Mouse (Mus musculus): ENCODE measurements around the gene Shisal2a.
"Not testable (repeated sequence)": the region's sequence is repeated elsewhere in the genome, so short reads cannot be mapped to it uniquely, and the experiment has no call there.

The Shisal2a gene

DNA sequence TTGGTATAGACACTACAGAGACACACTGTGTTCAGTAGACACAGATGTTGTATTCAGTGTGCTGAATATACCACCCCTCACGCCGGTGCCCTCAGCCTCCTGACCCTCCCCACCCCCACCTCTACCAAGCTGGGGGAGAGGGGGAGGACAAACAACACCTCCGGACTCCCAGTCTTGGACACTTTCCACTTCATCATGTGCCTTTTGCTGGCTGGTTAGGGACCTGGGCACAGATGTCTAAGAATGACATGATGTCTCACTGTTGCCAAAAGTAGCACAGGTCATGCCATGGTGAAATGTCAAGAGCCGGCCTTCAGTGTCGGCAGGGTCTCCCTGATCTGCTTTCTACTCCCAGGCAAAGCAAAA lies 19.1 kb downstream of the Shisal2a start:
- H3K9me3 ChIP-seq (ENCODE audit: low read length) = no peaks in the 10 kb centered on the region
- TF ChIP-seq NANOG (IDR thresholded peaks at IDR 0.05; ENCODE audit: borderline replicate concordance, low read length) (no peak), POU5F1 (IDR thresholded peaks at IDR 0.05; ENCODE audit: borderline replicate concordance, low read length) (no peak), CTCF (conservative IDR thresholded peaks at IDR 0.05; ENCODE audit: low read length) (no peak)

DNA sequence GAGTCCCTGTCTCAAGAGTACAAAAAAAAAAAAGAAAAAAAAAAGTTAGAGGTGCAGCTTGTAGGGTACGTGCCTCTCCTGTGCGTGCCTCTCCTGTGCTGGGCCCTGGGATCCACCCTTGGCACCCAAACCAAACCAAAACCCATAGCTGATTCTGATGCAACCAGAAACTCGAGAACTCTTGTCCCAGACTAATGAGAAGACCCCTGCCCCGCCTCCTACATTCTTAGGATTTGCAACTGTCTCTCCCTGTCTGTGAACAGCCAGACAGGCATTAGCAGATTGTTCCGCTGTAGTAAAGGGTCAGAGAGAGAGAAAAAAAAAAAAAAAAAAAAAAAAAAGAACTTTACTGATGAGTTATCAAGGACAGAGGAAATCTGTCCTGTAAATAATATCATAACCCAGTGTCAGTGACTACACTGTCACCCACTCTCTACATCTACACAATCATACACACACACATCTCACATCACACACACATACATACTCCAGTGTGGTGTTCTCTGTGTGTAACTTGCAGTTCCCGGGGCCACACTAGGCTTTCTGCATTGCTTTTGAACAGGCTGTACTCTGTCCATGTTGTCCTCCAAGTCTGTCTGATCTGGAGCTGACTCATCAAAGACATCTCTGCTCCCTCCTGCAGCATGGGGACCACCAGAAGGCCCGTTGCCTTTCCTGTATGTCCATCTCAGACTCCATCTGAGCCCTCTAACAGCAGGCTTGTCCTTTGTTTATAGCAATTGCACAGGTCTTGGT lies 19.6 kb downstream of the Shisal2a start:
- Histone ChIP-seq H3K27me3 (ENCODE audit: insufficient read depth, low read length) (no peaks in the 10 kb centered on the region), H3K9me3 (ENCODE audit: low read length) (no peaks in the 10 kb centered on the region), H3K4me1 (replicated peaks; ENCODE audit: low read depth, low read length) (peaks cover 81% of the 10 kb centered on the region), H3K36me3 (ENCODE audit: insufficient read depth, low read length) (no peaks in the 10 kb centered on the region), H3K4me3 (replicated peaks; ENCODE audit: low read length) (peak overlapping the region; percentile 60)
- TF ChIP-seq POU5F1 (IDR thresholded peaks at IDR 0.05; ENCODE audit: borderline replicate concordance, low read length) (no peak), CTCF (conservative IDR thresholded peaks at IDR 0.05; ENCODE audit: low read length) (no peak), NANOG (IDR thresholded peaks at IDR 0.05; ENCODE audit: borderline replicate concordance, low read length) (no peak)

More for the DNA sequence above, 19.1 kb downstream of the Shisal2a start:
- Histone ChIP-seq H3K36me3 (ENCODE audit: insufficient read depth, low read length) (no peaks in the 10 kb centered on the region), H3K27me3 (ENCODE audit: insufficient read depth, low read length) (no peaks in the 10 kb centered on the region), H3K4me3 (replicated peaks; ENCODE audit: low read length) (peak overlapping the region; percentile 35; the same call in 1 of the 2 replicates), H3K4me1 (replicated peaks; ENCODE audit: low read depth, low read length) (peaks cover 79% of the 10 kb centered on the region)

DNA sequence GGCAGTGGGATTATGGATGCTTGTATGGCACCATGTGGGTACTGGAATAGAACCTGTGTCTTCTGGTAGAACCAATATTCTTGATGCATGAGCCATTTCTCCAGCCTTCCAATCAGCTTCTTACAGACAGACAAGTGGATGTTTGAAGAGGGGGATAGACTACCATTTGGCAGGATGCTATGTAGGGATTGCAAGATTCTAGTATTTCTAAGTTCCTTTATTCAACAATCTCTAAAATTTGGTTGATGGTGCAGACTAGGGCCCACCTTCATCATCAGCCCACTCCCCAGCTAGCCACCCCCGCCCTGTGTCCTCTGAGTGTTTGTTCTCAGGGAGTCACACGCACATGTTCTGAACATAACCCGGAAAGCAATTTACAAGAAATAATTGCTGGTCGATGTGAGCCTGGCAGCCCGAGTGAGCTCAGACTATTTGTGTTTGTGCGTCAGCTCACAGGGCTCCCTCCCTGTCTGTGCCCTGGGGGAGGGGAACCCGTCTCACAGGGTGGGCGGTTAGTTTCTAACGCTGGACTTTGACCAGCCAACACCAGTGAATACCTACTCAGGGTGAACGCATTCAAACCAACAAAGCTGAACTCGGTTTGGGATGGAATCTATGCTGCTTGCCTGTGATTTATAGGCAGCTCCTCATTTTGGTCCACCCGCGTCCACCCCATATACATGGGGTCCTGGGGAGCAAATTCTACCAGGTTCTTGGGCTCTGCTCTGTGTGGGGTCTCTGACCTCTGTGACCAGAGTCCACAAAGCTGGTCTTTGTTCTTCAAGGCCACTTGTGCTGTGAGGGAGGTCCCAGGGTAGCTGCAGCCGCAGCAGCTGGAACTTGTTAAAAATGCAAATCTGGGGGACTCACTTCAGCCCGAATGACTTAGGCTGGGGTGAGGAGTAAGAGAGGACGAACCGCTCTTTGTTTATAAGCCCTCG lies 20.6 kb downstream of the Shisal2a start:
- TF ChIP-seq NANOG (IDR thresholded peaks at IDR 0.05; ENCODE audit: borderline replicate concordance, low read length) = no peak
- TF ChIP-seq POU5F1 (IDR thresholded peaks at IDR 0.05; ENCODE audit: borderline replicate concordance, low read length) = no peak
- TF ChIP-seq CTCF (conservative IDR thresholded peaks at IDR 0.05; ENCODE audit: low read length) = no peak
- no peaks in the 10 kb centered on the region for H3K9me3 ChIP-seq (ENCODE audit: low read length)

DNA sequence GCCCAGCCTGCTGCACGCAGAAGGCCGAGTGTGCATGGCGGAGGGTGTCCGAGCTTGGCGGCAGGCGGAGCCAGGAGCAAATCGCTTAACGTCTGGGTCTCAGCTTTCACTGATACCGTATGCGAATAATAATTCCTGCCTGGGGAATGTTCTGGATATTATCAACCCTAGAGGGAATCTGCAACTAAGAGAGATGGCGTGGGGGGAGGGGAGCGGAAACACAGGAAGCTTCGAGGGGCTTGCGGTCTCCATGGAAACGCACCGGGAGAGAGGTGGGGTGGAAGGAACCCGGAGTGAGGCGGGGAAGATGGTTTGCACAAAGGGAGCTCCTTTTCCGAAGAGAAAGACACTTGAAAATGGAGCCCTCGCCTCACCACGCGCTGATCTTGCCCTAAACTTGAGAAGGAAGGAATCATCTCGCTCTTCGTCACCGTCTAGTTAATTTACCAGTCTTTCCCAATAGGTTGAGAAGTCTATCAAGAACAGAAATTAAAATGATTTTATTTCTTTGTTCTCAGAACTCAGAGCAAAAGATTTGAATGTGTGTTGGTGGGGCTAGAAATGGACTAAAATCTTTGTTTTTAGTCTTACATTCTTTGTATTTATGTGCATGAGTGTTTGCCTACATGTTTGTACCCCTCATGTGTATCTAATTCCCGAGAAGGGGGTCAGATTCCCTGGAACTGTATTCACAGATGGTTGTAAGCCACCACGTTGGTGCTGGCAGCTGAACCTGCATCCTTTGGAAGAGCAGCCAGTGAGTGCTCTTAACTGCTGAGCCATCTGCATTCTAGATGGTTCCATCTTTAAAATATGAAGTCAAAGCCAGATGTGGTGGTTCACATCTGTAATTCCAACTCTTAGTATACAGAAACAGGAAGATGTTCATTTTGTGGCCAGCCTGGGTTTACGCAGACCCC lies 22.8 kb downstream of the Shisal2a start:
- peak overlapping the region; percentile 45 for H3K4me3 ChIP-seq (replicated peaks; ENCODE audit: low read length)
- H3K4me1 ChIP-seq (replicated peaks; ENCODE audit: low read depth, low read length) = peaks cover 79% of the 10 kb centered on the region
- peaks cover 10% of the 10 kb centered on the region for H3K27me3 ChIP-seq (ENCODE audit: insufficient read depth, low read length)
- no peaks in the 10 kb centered on the region for H3K36me3 ChIP-seq (ENCODE audit: insufficient read depth, low read length)
- TF ChIP-seq NANOG (IDR thresholded peaks at IDR 0.05; ENCODE audit: borderline replicate concordance, low read length) = no peak
- TF ChIP-seq POU5F1 (IDR thresholded peaks at IDR 0.05; ENCODE audit: borderline replicate concordance, low read length) = no peak
- TF ChIP-seq CTCF (conservative IDR thresholded peaks at IDR 0.05; ENCODE audit: low read length) = no peak
- no peaks in the 10 kb centered on the region for H3K9me3 ChIP-seq (ENCODE audit: low read length)

More for the DNA sequence above, 20.6 kb downstream of the Shisal2a start:
- H3K27me3 ChIP-seq (ENCODE audit: insufficient read depth, low read length) = no peaks in the 10 kb centered on the region; the same call in 1 of the 2 replicates
- no peaks in the 10 kb centered on the region for H3K36me3 ChIP-seq (ENCODE audit: insufficient read depth, low read length)
- H3K4me1 ChIP-seq (replicated peaks; ENCODE audit: low read depth, low read length) = peaks cover 79% of the 10 kb centered on the region
- peak overlapping the region; percentile 60 for H3K4me3 ChIP-seq (replicated peaks; ENCODE audit: low read length)

DNA sequence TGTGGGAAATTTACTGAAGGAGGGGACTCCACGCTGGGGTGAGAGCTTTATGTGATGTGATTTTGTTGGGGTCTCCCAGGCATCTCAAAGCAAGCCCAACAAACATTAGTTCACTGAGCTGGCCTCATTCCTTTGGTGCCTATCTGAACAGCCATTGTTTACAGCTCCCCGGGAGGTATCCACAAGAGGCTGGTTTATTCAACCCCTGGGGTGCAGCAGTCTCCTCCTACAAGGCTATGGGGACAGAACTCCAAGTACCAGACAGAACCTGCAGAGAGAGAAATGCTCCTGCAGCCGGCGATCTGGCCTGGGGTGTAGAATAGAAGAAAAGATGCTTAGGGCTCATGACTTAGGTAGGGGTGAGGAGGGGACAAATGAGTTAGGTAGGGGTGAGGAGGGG lies 24.7 kb downstream of the Shisal2a start:
- Histone ChIP-seq H3K27me3 (ENCODE audit: insufficient read depth, low read length) (peaks cover 10% of the 10 kb centered on the region), H3K36me3 (ENCODE audit: insufficient read depth, low read length) (no peaks in the 10 kb centered on the region), H3K4me3 (replicated peaks; ENCODE audit: low read length) (no peak overlapping the region), H3K9me3 (ENCODE audit: low read length) (no peaks in the 10 kb centered on the region), H3K4me1 (replicated peaks; ENCODE audit: low read depth, low read length) (peaks cover 71% of the 10 kb centered on the region)
- TF ChIP-seq NANOG (IDR thresholded peaks at IDR 0.05; ENCODE audit: borderline replicate concordance, low read length) (no peak), CTCF (conservative IDR thresholded peaks at IDR 0.05; ENCODE audit: low read length) (no peak)

DNA sequence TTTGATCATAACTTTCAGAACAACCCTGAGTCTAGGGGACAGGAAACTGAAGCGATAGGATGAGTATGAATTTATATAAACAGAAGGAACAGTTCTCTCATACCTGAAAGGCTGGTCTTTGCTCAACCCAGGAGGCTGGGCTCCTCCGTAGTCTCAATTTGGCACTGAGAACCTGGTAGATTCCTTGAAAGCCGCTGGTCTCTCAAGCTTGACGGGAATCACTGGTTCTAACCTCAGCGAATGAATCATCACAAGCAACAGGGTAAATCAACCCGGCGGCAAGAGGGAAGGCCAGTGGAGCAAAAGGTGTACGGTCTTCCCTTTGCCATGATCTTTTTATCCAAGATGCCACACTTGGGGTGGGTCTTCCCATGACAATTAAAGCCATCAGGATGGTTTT lies 25.7 kb downstream of the Shisal2a start:
- Histone ChIP-seq H3K4me1 (replicated peaks; ENCODE audit: low read depth, low read length) (peaks cover 60% of the 10 kb centered on the region), H3K36me3 (ENCODE audit: insufficient read depth, low read length) (no peaks in the 10 kb centered on the region), H3K27me3 (ENCODE audit: insufficient read depth, low read length) (peaks cover 10% of the 10 kb centered on the region), H3K9me3 (ENCODE audit: low read length) (no peaks in the 10 kb centered on the region), H3K4me3 (replicated peaks; ENCODE audit: low read length) (no peak overlapping the region)
- TF ChIP-seq CTCF (conservative IDR thresholded peaks at IDR 0.05; ENCODE audit: low read length) = no peak

DNA sequence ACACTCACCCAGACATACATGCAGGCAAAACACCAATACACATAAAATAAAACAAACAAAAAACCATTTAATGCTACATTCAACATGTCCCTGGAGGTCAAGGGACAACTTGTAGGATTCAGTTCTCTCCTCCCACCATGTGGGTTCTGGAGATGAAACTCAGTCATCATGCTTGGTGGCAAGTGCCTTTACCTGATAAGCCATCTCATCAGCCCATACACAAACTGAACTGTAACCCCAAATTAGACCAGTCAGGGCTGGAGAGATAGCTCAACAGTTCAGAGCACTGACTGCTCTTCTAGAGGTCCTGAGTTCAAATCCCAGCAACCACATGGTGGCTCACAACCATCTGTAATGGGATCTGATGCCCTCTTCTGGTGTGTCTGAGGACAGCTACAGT lies 29.6 kb downstream of the Shisal2a start:
- not testable (repeated sequence) for H3K36me3 ChIP-seq (ENCODE audit: insufficient read depth, low read length)
- peaks cover 10% of the 10 kb centered on the region for H3K27me3 ChIP-seq (ENCODE audit: insufficient read depth, low read length)

DNA sequence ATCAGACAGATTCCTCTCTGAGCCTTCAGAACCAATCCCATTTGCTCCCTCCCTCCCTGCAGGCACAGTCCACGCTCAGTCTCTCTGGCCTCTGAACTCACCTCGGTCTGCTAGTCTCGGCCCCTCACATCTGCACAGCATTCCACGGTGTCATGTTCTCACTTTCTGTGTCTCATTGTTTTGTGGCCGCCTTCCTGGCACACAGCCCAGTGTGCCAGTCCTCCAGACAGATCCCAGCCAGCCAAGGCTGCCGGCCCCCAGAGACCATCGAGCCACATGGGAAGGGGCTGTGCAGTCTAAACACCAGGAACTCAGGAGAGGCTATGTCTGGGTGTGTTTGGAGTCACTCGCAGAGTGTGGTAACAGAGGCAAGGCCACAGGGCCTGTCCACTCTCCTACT lies 32.3 kb downstream of the Shisal2a start:
- no peaks in the 10 kb centered on the region for H3K36me3 ChIP-seq (ENCODE audit: insufficient read depth, low read length)
- no peaks in the 10 kb centered on the region for H3K9me3 ChIP-seq (ENCODE audit: low read length)
- TF ChIP-seq POU5F1 (IDR thresholded peaks at IDR 0.05; ENCODE audit: borderline replicate concordance, low read length) (no peak), NANOG (IDR thresholded peaks at IDR 0.05; ENCODE audit: borderline replicate concordance, low read length) (no peak), CTCF (conservative IDR thresholded peaks at IDR 0.05; ENCODE audit: low read length) (no peak)
- no peaks in the 10 kb centered on the region; the same call in 1 of the 2 replicates for H3K27me3 ChIP-seq (ENCODE audit: insufficient read depth, low read length)
- peak overlapping the region; percentile 54 for H3K4me3 ChIP-seq (replicated peaks; ENCODE audit: low read length)
- H3K4me1 ChIP-seq (replicated peaks; ENCODE audit: low read depth, low read length) = peaks cover 58% of the 10 kb centered on the region

More for the DNA sequence above, 29.6 kb downstream of the Shisal2a start:
- H3K9me3 ChIP-seq (ENCODE audit: low read length); H3K4me3 ChIP-seq (replicated peaks; ENCODE audit: low read length): not testable (repeated sequence)
- peaks cover 52% of the 10 kb centered on the region for H3K4me1 ChIP-seq (replicated peaks; ENCODE audit: low read depth, low read length)

All from E14TG2a.4 (cell line).